Mouse (Mus musculus): ENCODE data around the gene Hkdc1.
A peak's percentile ranks its signal among the peaks of the same experiment; 100 is the strongest.
"Not testable (repeated sequence)": the region's sequence is repeated elsewhere in the genome, so short reads cannot be mapped to it uniquely, and the experiment has no call there.

Hkdc1 gene

DNA sequence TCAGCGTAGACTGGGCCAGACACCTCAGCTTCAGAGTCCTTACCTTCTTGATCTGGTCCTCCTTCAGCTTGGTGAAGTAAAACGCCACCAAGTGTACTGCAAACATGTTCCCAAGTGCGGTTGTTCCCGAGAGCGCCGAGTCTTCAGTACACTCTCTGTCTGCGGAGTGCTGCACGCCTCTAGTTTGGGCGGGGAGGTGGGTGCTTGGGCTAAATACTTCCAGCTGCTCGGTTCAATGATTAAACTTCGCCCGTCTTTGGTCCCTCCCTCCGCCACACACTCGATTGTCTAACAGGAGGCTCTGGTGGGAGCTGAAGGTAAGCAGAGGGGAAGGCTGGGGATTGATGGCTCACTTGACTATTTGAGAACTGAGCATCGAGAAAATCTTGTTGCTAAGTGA, at the start of gene Hkdc1:
Hkdc1 (minus strand) TSS at position 237 of the 400 bp plus-strand sequence.
- no peak for DNase-seq (ENCODE audit: extremely low spot score, low spot score)

- no peak for DNase-seq (ENCODE audit: extremely low spot score, low spot score)
Observed at GRCm38 (mm10) chr10:62471105-62471504, 48.8 kb upstream of the Hkdc1 start.

DNA sequence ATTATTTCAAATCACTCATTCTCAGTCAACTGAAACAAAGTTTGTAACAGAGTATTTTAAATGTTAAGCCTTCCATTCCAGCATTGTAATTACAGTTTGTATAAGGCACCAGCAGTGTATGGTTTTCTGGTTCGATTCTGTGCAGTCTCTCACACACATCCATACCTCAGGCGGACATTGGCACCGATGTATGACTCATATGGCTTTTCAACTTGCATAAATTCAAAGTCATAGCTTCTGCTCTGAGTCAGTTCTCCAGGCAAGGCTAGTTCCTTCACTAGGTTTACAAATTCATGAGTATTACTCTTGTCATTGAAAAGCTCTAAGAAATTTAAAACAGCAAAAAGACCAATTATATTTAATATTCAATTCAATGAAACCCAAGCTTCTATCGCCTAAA, 47.4 kb upstream of the Hkdc1 start:
- no peak for DNase-seq (ENCODE audit: extremely low spot score, low spot score)

- DNase-seq (ENCODE audit: extremely low spot score, low spot score): no peak
Observed at GRCm38 (mm10) chr10:62461321-62461720, 39.0 kb upstream of the Hkdc1 start.

- not testable (repeated sequence) for DNase-seq (ENCODE audit: extremely low spot score, low spot score)
Observed at GRCm38 (mm10) chr10:62452001-62452400, 29.7 kb upstream of the Hkdc1 start.

- no peak for DNase-seq (ENCODE audit: extremely low spot score, low spot score)
Observed at GRCm38 (mm10) chr10:62450280-62450640, 28.0 kb upstream of the Hkdc1 start.

GRCm38 (mm10) chr10:62449364-62450279, 27.3 kb upstream of the Hkdc1 start, which contains the start of the genes 4930507D05Rik and Supv3l1:
Gene 4930507D05Rik (plus strand): TSS chr10:62449489.
Gene Supv3l1 (minus strand): TSS chr10:62449738.
- peak; percentile 92 for DNase-seq (ENCODE audit: extremely low spot score, low spot score)

DNA sequence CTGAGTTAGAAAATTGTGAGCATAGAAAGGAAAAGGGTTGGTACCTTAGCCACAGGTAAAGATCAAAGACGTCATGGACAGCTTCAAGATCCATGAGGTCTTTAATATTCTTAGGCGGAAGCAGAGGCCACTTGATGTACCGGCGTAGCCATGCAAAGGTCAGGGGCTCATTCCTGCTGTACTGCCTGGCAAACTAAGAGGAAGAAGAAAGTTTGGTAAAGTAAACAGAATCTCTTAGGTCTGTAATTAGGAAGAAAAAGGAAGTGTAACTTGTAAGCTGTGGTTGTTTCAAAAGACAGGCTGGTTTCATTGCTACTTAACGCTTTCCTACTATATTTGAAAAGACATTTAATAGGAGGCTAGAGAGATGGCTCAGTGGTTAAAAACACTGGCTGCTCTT, 8.1 kb upstream of the Hkdc1 start:
- no peak for DNase-seq (ENCODE audit: extremely low spot score, low spot score)

GRCm38 (mm10) chr10:62425081-62425871, 3.0 kb upstream of the Hkdc1 start:
- no peak for DNase-seq (ENCODE audit: extremely low spot score, low spot score)

- no peak for DNase-seq (ENCODE audit: extremely low spot score, low spot score)
Observed at GRCm38 (mm10) chr10:62421127-62421526, 1.2 kb downstream of the Hkdc1 start.

- DNase-seq (ENCODE audit: extremely low spot score, low spot score): no peak
Observed at GRCm38 (mm10) chr10:62420399-62420798, 1.9 kb downstream of the Hkdc1 start.

DNA sequence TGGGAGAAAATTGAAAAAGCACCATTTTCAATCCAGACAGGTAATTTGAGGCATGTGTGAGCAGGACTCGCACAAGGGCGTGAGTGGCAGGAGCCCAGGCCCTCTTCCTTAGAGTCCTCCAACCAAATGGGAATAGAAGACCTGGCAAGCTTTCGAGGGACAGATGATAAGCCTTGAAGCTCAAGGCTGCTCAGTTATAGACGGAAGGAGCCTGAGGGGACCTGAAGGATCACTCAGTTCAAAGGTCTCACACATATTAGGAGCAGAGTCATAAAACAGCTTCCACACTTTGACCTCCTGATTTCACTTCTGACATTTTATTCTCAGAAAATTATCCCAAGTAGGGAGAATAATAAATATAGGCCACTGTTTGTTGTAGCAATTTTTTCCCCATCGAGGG, 2.9 kb downstream of the Hkdc1 start:
- no peak for DNase-seq (ENCODE audit: extremely low spot score, low spot score)

DNA sequence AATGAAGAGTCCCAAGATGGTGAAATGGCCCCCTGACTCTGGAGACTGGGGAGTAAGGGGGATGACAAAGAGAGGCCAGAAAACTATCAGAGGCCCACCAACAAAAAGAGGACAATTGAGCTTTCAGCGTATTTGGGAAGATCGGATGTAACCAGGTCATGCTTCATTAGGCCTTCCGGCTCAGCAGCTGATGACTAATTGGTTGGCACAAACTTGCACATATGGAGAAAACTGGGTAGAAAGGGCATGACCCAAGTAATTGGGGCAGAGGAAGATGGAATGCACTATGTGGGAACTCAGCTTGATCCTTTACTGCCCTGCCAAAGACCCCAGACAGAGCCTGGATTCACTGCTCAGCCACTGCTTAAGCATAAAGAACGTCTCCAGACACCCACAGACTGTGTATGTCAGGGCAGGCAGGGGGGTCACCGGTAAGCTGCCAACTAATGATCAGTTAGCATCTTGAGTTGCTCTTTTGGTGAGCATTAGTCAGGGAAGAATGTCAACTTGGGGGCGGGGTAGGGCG, 3.4 kb downstream of the Hkdc1 start:
- DNase-seq (ENCODE audit: extremely low spot score, low spot score): no peak

DNA sequence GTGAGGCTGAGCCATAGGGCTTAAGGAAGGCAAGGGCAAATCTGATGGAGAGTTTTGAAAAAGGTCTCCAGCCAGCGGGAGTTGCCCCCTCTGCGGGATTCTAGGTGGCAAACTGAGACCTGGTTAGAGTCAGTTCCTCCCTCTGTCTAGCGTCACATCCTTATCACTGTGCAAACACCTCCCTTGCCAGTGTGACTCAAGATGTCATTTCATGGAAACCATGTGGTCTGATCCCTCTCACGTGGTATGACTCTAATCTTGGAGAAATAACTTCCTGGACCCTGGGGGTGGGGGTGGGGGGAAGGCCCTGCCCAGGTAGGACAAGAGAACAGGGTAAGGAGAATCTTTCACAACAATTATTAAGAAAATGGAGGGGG, 8.7 kb downstream of the Hkdc1 start:
- no peak for DNase-seq (ENCODE audit: extremely low spot score, low spot score)

DNA sequence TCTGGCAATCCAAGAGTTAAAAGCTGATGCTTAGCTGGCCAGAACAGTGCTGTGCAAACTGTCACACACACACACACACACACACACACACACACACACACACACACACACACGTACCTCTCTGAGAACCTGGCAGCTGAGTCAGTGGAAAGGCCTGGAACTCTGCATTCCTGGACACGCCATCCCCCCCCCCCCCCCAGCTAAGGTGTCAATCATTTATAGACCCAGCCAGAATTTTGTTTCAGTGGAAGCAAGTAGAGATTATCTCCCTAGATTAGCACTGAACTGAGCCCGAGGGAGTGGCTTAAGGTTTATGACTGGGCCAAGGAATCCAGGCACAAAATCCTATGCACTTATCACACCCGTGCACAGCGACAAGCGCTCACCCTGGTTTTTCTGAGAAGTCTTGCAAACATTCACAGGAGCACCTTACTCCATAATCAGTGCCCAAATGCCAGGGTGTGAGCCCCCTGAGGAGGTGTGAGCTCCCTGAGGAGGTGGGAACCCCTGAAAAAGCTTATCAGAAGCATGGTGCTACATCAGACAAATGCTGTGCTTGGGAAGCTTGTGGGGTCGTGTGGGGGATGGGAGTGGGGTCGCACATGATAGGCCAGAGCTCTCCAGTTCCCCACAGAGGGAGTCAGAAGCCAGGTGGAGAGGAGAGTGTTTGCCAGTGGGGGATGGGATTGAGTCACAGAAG, 9.2 kb downstream of the Hkdc1 start:
- no peak for DNase-seq (ENCODE audit: extremely low spot score, low spot score)

DNA sequence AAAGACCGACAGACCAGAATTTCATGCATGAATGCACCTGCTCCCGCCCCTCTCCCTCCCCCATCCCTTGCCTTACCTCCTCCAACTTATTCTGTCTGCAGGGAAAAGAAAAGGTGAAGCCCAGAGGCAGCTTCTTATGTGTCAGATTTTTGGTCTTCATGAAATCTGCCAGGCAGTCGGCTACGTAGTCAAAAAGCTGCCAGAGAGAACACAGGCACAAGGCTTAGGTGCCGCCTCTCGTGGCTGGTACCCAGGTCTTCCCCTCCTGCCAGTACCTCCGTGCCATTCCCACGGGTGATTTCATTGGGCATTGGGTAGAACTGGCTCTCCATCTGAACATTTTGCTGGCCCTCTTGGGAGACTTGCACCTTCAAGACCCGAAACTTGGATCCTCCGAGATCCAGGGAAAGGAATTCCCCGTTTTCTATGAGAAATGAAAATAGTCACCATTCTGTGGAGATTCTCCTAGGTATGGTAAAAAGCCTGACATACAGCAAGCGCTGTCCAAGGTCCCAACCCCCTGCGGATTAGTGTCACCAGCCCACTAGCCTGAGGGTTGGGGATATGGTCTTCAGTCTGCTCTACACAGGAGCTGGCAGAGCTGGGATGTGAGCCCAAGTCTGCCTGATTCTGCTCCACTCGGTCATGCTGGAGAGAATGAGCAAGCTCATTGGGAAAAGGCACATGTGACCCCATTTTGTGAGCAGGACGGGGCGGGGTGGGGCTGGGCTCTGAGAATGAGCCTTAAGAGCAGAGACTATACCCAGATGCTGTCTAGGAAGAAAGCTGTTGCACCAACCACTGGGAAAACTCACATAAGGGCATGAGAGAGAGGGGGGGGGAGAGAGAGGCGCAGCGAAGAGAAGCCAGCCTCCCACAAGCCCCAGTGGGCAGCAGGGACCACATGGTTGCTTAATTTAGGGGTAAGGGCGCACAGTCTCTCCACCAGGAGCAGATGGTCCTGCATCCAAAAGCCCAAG, 10.6 kb downstream of the Hkdc1 start:
- DNase-seq (ENCODE audit: extremely low spot score, low spot score): no peak

DNA sequence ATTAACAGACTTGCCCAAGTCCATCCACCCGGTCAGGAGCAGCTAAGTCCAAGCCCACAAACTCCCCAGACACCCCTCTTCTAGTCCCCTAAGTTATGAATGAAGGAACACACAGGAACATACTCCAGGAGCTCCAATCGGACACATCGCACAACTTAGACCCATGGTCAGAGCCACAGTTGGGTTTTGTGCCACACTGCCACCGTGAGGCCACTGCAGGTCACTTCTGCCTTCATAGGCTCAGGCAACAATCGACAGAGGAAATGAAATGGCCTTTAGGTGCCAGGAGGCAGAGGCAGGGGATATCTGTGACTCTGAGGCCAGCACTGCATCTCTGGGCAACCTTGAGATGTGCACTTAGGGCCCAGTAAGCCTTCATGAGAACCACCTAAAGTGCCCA, 11.3 kb downstream of the Hkdc1 start:
- peak; percentile 65 for DNase-seq (ENCODE audit: extremely low spot score, low spot score)

DNA sequence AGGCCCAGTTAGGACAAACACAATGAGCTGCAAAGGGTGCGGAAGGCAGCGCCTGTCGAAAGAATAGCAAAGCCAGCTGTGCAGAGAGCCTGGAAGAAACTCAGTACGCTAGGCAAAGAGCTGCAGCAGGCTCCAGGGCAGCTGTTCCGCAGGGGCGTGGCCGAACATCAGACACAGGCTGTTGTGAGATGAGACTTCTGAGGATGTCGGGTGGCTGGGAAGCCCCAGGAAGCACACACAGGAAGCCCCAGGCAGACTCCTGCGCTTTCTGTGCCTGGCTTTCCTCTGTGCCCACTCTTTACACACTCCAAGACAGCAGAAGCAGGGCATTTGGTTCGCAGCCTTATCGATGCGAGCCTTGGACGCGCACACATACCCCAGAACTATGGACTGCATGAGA, 17.4 kb downstream of the Hkdc1 start:
- DNase-seq (ENCODE audit: extremely low spot score, low spot score): peak; percentile 48

GRCm38 (mm10) chr10:62401641-62402111, 20.6 kb downstream of the Hkdc1 start:
- DNase-seq (ENCODE audit: extremely low spot score, low spot score): no peak

- DNase-seq (ENCODE audit: extremely low spot score, low spot score): no peak
Observed at GRCm38 (mm10) chr10:62383011-62383410, 39.3 kb downstream of the Hkdc1 start.

Data from neural tube, embryonic 10.5 days (tissue).